Mouse (Mus musculus) hindbrain, embryonic 11.5 days (tissue): ENCODE measurements at regions not wholly inside any gene's neighbourhood (a gene's known extent, or its start where the extent isn't known, plus 50 kb on each side); places are given as distances from the start of the nearest gene placed in this dataset.

ENCODE experiments used
- ATAC-seq: fragments of 200-750 bp; cut with Nextera tagmentation; 2 replicates; pipeline ENCODE4 v1.8.0; 2017; ENCODE audit warnings: mild to moderate bottlenecking, moderate TSS enrichment, moderate library complexity; ENCODE audit not compliant: low FRiP score
- DNase-seq: peaks from one replicate; pipeline ENCODE4 v3.0.0-alpha.2; 2015; ENCODE audit warnings: low spot score
- H3K27ac ChIP-seq: fragments of 300-500 bp; sonication (generic); 2 replicates; pipeline ENCODE4 v1.5.1; 2014; ENCODE audit warnings: mild to moderate bottlenecking, low read depth, low read length
- H3K27me3 ChIP-seq: fragments of 300-500 bp; sonication (generic); 2 replicates; pipeline ENCODE4 v1.6.1; 2014; ENCODE audit warnings: mild to moderate bottlenecking, low read length, moderate library complexity, mixed read lengths; ENCODE audit not compliant: control insufficient read depth, insufficient read depth
- H3K36me3 ChIP-seq: fragments of 300-500 bp; sonication (generic); 2 replicates; pipeline ENCODE4 v1.6.1; 2014; ENCODE audit warnings: mild to moderate bottlenecking, low read length, moderate library complexity, mixed read lengths; ENCODE audit not compliant: control insufficient read depth, insufficient read depth
- H3K4me1 ChIP-seq: fragments of 300-500 bp; sonication (generic); replicated peaks from 2 replicates; pipeline ENCODE4 v1.6.1; 2014; ENCODE audit warnings: low read length, mixed read lengths; ENCODE audit not compliant: control insufficient read depth, insufficient read depth
- H3K4me2 ChIP-seq: fragments of 300-500 bp; sonication (generic); replicated peaks from 2 replicates; pipeline ENCODE4 v1.6.1; 2014; ENCODE audit warnings: mild to moderate bottlenecking, low read depth, low read length
- H3K4me3 ChIP-seq: fragments of 300-500 bp; sonication (generic); 2 replicates; pipeline ENCODE4 v1.5.1; 2014; ENCODE audit warnings: low read depth, low read length
- H3K9ac ChIP-seq: fragments of 300-500 bp; sonication (generic); 2 replicates; pipeline ENCODE4 v1.6.1; 2014; ENCODE audit warnings: low read depth, low read length
- H3K9me3 ChIP-seq: fragments of 300-500 bp; sonication (generic); 2 replicates; pipeline ENCODE4 v1.6.1; 2016; ENCODE audit warnings: low read length; ENCODE audit not compliant: control insufficient read depth
- WGBS: fragments of 180-500 bp; shearing (Covaris S2); extraction: QIAGEN DNeasy Blood & Tissue Kit; methylation state at CpG from one replicate; pipeline ENCODE4 v1.1.7; 2014; 5-methylcytosine and 5-hydroxymethylcytosine counted together

GRCm38 (mm10) chr1:141974329-141974728 is 1666.1 kb upstream of the B3galt2 start:
- Histone ChIP-seq H3K9ac (no peak overlapping the region), H3K4me3 (no peak overlapping the region), H3K9me3 (no peaks in the 10 kb centered on the region), H3K36me3 (no peaks in the 10 kb centered on the region), H3K4me1 (no peaks in the 10 kb centered on the region), H3K4me2 (no peak overlapping the region), H3K27me3 (no peaks in the 10 kb centered on the region), H3K27ac (no peak overlapping the region)
- no peak for ATAC-seq
- DNase-seq: no peak

GRCm38 (mm10) chr1:141999769-142000168 is 1640.7 kb upstream of the B3galt2 start:
- Histone ChIP-seq H3K4me2 (no peak overlapping the region), H3K9me3 (no peaks in the 10 kb centered on the region), H3K27me3 (no peaks in the 10 kb centered on the region), H3K27ac (no peak overlapping the region), H3K9ac (no peak overlapping the region), H3K36me3 (no peaks in the 10 kb centered on the region), H3K4me1 (no peaks in the 10 kb centered on the region), H3K4me3 (no peak overlapping the region)
- ATAC-seq (no peak), DNase-seq (no peak)

DNA sequence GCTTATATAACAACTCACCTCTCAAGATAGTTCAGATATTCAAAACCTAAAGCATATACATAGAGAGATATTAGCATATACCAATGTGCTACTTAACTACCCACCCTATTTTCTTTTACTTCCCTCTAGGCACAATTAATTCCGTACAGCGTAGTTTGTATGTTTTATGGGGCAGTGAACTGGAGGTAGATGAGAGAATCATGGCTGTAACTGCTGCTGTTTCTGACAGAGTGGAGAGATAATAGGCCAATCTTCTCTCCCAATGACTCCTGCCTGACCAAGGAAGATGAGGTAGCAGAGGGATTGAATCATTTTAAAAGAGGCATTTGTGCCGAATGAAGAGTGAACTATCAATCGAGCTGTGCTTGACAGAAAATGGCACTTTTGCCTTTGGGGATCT is 1640.1 kb upstream of the B3galt2 start:
- H3K4me1 ChIP-seq: no peaks in the 10 kb centered on the region
- H3K4me2 ChIP-seq: no peak overlapping the region
- no peak overlapping the region for H3K9ac ChIP-seq
- no peak overlapping the region for H3K27ac ChIP-seq
- DNase-seq: no peak
- H3K36me3 ChIP-seq: no peaks in the 10 kb centered on the region
- H3K4me3 ChIP-seq: no peak overlapping the region
- H3K9me3 ChIP-seq: no peaks in the 10 kb centered on the region
- 86% methylated on average over 4 of the region's 4 CpGs for WGBS
- ATAC-seq: no peak
- no peaks in the 10 kb centered on the region for H3K27me3 ChIP-seq

DNA sequence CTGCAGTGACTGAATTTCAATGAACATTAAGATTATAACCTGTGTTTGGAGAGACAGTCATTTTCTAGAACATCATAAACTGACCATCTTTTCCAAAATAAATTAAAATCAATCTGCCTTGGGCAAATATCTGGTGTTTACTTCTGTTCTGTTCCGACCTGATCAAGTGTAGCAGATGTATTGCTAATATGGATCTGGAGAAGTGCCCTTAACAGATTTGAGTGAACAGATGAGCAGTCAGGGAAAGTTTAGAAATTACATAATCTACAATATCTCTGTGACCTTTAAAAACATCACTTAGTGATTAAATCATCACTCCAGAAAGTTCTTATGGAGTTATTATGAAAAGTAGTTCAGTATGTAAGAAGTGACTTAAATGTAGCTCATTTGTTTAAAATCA is 1634.1 kb upstream of the B3galt2 start:
- DNase-seq (no peak), ATAC-seq (no peak)
- no peaks in the 10 kb centered on the region for H3K27me3 ChIP-seq
- H3K36me3 ChIP-seq: no peaks in the 10 kb centered on the region
- 82% methylated on average over 1 of the region's 1 CpGs for WGBS
- no peak overlapping the region for H3K4me2 ChIP-seq
- no peak overlapping the region for H3K9ac ChIP-seq
- no peak overlapping the region for H3K4me3 ChIP-seq
- no peak overlapping the region for H3K27ac ChIP-seq
- no peaks in the 10 kb centered on the region for H3K9me3 ChIP-seq
- H3K4me1 ChIP-seq: no peaks in the 10 kb centered on the region

GRCm38 (mm10) chr1:142042751-142043150 is 1597.7 kb upstream of the B3galt2 start:
- DNase-seq (no peak), ATAC-seq (no peak)
- no peak overlapping the region for H3K4me3 ChIP-seq
- no peak overlapping the region for H3K4me2 ChIP-seq
- H3K9ac ChIP-seq: no peak overlapping the region
- H3K27me3 ChIP-seq: no peaks in the 10 kb centered on the region
- H3K27ac ChIP-seq: no peak overlapping the region
- no peaks in the 10 kb centered on the region for H3K4me1 ChIP-seq
- no peaks in the 10 kb centered on the region for H3K36me3 ChIP-seq
- H3K9me3 ChIP-seq: no peaks in the 10 kb centered on the region
- WGBS: 86% methylated on average over 2 of the region's 2 CpGs

GRCm38 (mm10) chr1:142055207-142055606 is 1585.3 kb upstream of the B3galt2 start:
- Histone ChIP-seq H3K4me1 (no peaks in the 10 kb centered on the region), H3K4me3 (no peak overlapping the region), H3K4me2 (no peak overlapping the region), H3K9me3 (no peaks in the 10 kb centered on the region), H3K36me3 (no peaks in the 10 kb centered on the region), H3K27ac (no peak overlapping the region), H3K9ac (no peak overlapping the region), H3K27me3 (no peaks in the 10 kb centered on the region)
- DNase-seq (no peak), ATAC-seq (no peak)
